Mouse (Mus musculus) thymus, postnatal 25 days (tissue): ENCODE data around the gene Hspa12a.

Experiments used
- DNase-seq: peaks from one replicate; pipeline ENCODE4 v3.0.0; 2022

Hspa12a gene

DNA sequence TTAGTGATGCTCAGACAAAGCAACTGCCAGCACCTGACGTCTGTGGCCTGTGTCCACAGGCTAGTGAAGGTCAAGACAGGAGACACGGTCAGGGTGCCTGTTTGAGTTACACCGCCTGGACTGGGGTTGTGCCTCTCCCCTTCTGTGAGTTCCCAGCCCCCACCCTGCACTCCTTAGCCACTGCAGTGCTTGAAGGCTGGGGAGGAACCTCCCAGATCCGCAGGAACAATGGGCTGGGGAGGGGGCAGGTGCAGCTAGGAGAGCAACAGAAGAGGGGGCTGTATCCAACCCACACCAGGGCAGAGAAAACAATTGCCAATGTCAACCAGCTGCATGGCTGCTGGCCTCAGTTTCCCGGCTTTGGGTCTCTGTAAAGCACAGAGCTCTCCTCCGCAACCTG lies 84.1 kb downstream of the Hspa12a start:
- DNase-seq, result no peak

GRCm38 (mm10) chr19:58856129-58856855 lies 87.2 kb downstream of the Hspa12a start:
- DNase-seq, result no peak

DNA sequence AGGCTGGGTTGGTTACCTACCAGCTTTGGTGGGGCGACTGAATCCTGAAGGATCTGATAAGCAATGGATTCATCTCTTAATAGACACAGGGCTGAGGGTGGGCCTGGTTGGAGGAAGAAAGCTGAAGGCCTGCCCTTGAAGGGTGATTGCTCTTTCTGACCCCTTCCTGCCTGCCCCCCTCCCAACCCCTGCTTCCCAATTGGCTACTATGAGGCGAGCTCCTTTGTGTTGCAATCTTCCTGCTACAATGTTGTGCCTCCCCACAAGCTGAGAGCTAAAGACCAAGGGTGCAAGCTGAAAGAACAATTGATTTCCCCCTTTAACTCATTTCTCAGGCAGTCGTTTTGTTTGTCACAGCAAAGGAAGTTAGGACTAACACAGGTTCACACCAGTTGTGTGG lies 88.6 kb downstream of the Hspa12a start:
- DNase-seq, result no peak

DNA sequence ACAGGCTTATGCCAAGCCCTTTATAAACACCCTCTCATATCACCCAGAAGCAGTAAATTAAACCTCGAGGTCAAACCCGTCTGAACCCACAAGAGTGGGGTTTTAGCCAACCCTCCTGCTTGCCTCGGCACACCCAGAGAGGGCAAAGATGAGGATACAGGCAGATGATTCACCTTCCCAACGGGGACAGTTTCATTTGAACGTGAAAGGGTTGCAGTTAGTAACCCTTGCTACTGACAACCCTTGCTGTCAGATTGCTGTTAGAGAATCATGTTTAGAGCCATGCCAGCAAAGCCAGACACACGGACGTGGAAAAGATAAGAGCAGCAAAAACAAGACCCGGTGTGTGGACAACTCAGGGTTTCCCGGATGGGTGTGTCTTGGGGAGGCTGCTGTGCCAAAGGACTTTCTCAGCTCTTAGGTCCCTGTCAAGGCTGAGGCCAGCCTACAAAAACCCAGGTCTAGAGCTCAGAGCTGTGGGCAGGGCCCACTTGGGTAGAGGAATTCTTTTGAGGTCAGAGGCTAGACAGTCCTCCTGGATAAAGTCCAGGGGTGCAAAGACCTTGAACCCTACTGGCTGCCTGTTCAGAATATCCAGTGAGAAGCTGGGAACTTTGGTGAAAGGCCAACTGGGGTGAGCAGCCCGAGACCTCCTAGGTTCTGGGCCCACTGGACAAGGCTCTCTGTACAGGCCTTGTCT lies 90.3 kb downstream of the Hspa12a start:
- DNase-seq, result no peak

GRCm38 (mm10) chr19:58850719-58851466 lies 92.6 kb downstream of the Hspa12a start:
- no peak for DNase-seq

DNA sequence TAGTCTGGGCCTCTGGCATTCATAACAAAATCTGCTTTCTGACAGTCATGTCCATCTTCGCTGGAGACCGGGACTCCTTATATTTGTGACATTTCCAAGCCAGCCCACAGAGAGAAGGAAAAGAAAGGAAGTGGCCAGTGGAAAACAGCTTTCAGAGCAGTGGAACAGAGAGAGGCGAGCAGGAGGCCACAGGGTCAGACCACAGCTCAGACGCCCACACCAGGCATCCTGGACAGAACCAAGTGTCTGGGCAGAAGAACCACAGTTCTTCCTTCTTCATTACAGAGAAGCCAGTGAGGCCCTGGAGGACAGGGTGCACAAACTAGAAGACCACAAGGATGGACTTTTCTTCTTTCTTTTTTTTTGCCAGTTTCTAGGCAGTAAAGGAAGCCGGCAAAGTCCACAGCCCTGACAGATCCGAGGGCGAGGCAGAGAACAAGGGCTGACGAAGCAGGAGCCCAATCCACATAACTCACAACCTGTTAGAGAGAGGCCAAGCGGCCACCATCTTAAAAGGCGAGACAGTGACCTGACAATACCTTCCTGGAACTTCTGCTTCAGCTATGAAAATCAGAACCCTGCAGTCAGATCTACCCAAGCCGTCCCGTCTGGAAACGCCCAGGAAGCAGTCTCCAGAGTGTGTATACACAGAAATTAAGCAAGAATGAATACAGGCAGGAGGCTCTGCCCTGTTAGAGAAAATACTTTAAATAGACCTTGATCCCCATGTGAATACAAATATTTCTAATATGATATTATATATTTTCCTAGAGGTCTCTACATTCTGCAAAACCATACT lies 93.9 kb downstream of the Hspa12a start:
- DNase-seq, result no peak

- DNase-seq, result no peak
Measured at GRCm38 (mm10) chr19:58843606-58844005, 99.8 kb downstream of the Hspa12a start.

DNA sequence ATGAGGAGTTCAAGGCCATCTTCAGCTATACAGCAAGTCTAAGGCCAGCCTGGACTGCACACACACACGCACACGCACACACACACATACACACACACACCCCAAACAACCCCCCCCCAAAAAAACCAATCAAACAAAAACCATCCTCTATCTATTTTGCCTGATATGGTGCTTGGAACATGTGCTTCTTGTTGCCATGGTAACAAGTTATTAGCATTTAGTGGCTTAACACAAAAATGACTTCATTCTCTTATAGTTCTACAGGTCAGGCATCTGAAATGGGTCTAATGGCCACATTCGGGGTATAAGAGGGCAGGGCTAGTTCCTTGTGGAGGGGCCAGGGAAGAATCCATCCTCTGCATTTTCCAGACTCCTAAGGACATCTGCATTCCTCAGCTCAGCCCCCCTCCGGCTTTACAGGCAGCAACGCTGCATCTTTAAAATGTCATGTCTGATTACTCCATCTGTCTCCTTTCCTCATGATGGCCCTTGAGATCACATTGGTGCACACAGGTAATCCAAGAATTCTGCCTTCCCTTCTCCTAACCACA lies 102.7 kb downstream of the Hspa12a start:
- no peak for DNase-seq

- DNase-seq, result no peak
Measured at GRCm38 (mm10) chr19:58839806-58840205, 103.6 kb downstream of the Hspa12a start.

GRCm38 (mm10) chr19:58839345-58839744 lies 104.1 kb downstream of the Hspa12a start:
- DNase-seq, result no peak

DNA sequence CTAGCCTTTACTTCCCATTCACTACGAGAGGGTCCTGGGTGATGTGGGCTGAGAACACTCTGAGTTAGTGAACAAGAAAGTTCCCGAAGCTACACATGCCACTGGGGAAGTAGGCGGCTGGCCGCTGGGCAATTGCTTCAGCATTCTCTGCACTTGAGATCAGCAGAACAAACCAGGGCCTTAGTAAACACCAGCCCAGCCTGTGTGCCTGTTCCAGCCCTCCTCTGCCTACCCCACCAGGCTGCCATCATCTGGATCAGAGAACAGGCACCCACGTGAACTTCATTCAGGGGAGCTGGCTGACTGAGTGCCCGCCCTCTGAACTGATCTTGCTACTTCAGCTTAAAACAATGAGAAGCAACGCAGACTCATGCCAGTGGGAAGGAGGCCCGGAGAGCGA lies 104.7 kb downstream of the Hspa12a start:
- DNase-seq, result no peak

DNA sequence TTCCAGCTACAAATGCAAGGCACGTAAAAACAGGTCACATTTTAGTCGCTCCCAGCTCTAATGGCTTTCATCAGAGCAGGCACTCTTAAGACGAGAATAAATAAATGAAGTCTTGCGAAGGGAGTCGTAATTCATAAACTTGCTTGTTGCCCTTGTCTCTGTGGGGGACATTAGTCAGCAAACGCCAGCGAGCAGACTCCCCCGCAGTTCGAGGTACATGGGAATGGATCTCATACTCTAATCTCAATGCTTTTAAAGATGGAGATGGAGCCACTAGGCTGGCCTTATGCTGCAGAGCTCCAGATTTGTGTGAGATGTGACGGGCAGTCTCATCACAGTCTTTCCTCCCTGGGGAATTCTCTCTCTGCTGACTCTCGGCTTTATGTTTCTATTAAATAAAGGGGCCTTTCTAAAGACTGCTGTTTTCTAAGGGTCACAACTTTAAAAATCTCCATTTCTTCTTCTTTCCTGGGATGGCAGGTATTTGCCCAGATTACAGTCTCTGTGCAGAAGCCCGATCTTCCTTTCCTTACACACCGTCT lies 109.7 kb downstream of the Hspa12a start:
- DNase-seq, result no peak

GRCm38 (mm10) chr19:58832988-58833387 lies 110.5 kb downstream of the Hspa12a start:
- no peak for DNase-seq

GRCm38 (mm10) chr19:58831280-58831922 lies 112.1 kb downstream of the Hspa12a start:
- DNase-seq, result no peak

- DNase-seq, result no peak
Measured at GRCm38 (mm10) chr19:58830182-58830581, 113.3 kb downstream of the Hspa12a start.

DNA sequence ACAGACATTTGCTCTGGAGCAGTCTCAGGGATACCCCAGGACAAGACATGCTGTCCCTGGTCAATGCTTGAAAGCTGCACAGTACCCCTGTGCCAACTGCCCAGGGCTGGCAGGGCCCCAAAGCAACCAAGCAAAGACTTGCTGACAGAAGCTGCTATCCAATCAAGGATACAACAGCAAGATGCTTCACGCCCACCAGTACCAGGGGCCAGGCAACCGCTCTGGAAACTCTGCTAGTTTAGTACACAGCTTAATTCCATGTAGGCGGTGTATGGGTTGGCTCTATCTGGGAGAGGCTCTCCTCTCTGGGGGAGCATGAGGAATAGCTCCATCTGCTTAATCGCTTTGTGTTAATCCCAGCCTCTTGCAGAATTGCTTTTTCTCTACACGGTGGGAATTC lies 113.9 kb downstream of the Hspa12a start:
- no peak for DNase-seq

DNA sequence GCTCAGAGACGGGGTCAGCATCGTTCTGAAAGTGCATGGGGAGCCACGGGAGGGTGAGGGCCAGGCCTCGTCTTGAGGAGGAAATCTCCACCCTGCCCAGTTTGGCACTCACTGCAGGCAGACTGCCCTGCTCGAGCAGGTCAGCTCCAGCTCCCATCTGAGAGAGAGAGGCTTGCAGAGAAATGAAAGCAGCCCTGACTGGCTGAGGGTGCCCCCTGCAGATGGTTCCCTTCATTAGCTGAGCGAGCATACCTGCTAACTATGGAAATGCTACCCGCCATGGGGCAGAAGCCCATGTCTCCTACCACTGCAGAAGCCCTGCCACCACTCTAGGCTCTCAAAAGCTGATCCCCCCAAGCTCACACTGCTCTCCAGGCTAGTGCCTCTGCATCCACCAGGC lies 115.8 kb downstream of the Hspa12a start:
- no peak for DNase-seq

- no peak for DNase-seq
Measured at GRCm38 (mm10) chr19:58824316-58824715, 119.1 kb downstream of the Hspa12a start.

- no peak for DNase-seq
Measured at GRCm38 (mm10) chr19:58823301-58823700, 120.2 kb downstream of the Hspa12a start.

DNA sequence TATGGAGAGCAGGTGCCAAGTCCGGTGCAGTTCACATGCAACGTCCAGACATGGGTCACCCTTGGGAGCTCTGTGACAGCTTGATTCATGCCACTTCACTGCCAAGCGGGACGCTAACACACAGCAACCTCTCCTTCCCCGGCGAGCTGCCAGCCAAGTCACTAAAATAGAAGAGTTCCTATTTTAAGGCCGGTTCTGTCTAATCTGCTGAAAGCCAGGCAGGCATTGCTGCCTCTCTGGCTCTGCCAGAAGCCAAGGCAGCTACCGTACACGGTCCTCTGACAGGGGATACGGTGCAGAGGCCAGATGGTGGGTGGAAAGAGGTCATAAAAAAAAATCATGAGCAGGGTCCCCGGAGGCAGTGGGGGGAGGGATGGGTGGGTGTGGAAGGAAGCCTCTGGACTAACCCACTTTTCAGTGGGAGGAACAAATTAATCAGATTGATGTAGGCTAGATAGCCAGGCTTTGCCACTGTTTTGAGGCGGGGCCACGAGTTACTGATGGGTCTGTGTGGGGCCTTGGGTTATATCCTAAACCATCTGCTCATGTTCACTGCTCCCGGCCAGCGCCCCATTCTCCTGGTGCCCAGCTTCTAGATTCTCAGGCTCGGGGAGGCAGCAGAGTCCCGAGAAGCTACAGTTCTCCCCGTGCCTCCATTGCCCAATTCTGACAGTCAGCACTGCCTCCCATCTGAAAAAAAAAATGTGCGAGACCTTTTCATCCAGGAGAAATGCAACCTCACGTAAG lies 120.8 kb downstream of the Hspa12a start:
- no peak for DNase-seq
